Mouse (Mus musculus) adrenal gland, adult (tissue): Measurements from ENCODE around the gene Lmo2.

Experiments
- DNase-seq, 2 experiments: peaks; one replicate each; pipeline ENCODE4 v3.0.0; 2022 to 2023; ENCODE audit warnings: low spot score in 1 of 2; ENCODE audit not compliant: inconsistent age in 2 of 2

The Lmo2 gene

DNA sequence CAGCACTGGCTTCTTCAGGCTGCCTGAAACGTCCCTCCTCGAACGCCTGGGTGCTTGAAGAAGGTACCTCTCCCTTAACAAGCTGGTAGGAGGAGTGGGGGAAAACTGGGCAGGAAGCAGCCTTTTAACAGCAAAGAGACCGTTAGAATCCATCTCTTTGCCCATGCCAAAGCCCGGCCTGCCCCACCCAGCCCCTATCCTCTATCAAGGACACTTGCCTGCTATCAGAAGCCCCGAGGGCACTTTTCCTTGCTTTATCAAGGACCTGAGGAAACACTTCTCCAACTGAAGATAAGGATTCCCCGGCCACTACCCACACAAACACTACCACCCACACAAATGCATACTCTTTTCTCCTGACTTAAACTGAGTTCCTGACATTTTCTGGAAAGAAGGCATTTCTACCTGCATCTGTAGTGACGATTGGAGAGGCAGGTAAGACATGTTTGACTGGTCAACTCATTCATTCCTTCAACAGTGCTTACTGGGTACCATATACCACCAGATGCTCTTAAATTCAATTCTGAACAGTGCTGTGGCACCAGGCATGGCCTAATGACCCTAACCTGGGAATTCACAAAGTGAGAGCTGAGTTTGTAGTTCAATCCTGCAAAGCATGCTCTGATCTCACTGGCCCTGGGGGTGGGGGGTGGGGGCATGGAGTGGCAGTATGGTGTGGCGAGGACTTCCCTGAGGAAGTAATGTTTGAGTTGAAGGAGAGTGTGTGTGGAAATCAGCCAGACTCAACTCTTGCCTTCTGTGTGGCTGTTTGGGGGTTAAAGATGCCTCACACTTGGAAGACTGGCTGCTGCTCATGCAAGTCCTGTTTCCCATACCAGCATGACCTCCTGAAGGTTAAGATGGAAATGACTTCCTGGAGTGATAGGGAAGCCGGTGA is at the start of gene Lmo2:
TSS of gene Lmo2 (plus strand) at position 338 of the 898 bp plus-strand sequence.
- DNase-seq = no peak

DNA sequence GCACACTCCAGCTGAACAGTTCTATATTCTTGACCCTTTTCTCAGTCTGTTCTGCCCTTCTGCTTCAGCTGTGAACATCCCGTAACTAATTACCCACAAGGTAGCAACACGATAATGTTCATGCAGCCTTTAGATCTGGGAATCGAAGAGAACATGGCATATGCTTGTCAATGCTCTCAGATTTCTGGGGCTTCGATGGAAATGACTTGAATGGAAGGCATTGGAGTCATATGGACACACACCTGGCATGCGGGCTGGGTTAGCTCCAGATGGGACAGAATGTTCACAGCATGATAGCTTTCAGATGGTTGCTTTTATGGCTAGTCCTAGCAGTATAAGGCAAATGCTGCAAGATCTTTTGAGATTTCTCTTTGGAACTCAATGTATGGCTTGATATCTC is 47.2 kb upstream of the Lmo2 start:
- no peak for DNase-seq

DNA sequence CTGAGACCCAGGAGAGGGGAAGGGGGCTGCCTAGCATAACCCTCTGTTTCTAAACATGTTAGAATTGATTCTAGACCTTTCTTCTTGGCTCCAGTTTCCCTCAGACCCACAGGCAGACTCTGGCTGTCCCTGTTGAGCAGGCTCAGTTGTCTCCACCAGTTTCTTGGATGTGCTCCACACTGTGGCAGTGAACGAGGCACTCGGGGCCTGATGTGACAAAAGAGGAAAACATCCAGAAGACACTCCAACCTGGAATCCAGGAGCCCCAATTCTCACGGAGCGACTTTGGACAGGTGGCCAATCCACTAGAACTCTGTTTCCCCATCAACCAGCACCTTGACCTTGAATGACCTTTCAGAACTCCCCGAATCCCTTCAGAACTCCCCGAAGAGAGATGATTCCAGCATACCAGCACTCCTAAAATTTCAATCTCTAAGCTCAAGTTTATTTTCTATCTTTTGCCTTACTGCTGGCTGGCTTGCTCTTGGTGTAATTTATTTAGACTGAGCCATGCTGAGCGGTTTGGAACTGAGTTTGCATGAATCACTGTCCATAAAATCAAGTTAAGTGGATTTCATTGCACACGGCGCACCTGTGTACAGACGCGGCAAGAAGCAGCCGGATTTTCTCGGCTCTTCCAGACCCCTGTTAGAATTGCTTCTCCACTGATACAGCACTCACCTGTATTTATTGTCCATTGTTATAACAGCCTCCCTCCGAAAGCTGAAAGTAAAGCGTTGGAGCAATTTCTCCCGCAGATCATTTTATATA is 45.1 kb upstream of the Lmo2 start:
- no peak for DNase-seq

DNA sequence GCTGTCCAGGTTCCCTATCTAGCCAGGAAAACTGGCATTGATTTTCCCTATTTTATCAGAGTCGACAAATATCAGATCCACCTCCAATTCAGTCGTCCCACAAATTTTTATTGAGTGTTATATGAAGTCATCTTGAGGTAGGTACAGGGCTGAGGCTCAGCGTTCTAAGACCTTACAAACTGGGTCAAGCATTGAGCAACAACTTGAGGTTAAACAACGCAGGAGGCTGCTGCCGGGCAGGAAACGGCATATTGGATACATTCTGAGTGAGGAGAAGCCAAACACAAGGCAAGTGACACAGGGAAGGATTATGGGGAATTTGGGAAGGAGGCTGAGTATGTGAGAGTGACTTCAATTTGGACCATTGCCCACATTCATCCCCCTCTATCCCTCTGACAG is 44.5 kb upstream of the Lmo2 start:
- no peak for DNase-seq

DNA sequence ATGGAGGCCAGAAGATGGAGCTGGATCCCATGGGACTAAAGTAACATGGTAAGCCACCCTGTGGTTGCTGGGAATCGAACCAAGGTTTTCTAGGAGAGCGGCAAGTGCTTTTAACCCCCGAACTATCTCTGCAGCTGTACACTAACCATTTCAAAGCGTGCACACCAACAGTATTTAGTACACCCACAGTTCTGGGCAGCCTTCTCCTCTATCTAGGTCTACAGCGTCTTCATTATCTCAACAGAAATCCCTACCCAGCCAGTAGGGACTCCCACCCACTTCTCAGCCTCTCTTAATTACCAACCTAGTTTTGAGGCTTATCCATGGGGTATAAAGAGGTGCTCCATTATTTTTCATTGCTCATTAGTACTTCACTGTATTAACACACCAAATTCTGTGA is 41.7 kb upstream of the Lmo2 start:
- DNase-seq = no peak

DNA sequence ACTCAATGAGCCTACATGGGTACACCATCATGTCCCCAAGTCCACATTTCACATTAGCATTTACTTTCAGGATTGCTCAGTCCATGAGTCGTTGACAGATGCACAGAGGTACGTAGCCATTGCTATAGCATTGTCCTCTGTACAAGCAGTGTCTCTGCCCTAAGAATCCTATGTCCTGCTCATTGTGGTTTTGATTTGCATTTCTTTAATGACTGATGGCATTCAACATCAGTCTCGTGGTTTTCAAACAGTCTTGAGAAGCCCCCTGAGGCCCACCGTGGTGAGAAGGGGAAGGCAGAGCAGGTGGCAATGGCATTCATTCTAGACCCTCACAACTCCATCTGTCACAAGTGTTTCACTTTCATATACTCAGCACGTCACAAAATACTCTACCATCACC is 40.4 kb upstream of the Lmo2 start:
- no peak for DNase-seq

DNA sequence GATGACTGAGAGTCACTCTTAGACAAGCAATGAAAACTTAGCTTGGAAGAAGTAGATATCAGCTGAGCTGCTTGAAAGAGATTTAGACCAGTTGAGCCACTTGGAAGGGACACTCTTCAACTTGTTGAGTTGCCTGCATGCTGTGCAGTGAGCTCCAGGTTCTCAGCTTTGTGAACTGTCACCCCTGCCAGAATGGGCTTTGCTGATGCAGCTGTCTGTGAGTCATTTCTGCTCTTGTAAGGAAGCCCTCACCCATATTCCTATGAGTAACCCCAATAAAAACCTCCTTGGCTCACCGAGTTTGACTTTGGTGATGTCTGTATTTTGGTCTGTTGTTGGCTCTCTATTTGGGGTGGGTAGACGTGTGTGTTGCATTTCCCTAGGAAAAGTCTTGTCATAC is 39.4 kb upstream of the Lmo2 start:
- DNase-seq = no peak

DNA sequence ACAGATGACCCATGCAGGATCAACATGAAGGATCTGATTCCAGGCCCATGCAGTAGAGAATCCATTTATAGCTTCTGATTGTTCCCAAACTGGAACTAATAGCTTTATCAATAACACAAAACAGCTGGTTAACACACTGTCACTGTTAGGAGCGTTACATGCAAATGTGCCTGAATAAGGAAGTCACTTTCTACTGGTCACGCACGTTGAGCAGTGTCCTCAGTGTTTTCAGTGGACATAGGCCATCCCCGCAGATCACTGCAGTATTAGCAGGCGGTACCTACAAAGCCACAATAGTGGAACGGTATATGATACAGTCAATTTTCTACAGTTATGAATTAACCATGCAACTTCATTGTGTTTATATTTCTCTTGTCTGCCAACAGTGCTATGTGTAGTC is 38.3 kb upstream of the Lmo2 start:
- DNase-seq = no peak

DNA sequence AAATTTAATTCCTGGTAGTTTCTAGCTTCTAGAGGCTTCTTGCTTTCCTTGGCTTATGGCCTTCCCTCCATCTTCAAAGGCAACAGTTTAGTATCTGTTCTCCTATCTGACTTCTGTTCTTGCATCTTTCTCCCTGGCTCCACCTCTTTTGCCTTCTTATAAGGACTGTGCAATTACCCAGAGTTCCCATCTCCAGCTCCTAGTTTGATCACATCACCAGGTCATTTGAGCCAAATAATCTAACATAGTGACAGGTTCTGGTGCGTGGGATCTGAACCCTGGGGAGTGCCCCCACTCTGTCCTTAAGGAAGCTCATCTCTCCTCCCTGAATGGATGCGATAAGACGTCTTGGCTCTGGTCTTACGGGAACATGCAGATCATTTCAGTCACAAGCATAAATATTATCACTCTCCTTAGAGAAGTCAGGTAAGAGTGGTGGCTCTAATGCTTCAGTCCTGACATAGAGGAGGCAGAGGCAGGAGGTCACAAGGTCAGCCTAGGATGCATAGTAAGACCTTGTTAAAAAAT is 31.1 kb upstream of the Lmo2 start:
- no peak for DNase-seq

DNA sequence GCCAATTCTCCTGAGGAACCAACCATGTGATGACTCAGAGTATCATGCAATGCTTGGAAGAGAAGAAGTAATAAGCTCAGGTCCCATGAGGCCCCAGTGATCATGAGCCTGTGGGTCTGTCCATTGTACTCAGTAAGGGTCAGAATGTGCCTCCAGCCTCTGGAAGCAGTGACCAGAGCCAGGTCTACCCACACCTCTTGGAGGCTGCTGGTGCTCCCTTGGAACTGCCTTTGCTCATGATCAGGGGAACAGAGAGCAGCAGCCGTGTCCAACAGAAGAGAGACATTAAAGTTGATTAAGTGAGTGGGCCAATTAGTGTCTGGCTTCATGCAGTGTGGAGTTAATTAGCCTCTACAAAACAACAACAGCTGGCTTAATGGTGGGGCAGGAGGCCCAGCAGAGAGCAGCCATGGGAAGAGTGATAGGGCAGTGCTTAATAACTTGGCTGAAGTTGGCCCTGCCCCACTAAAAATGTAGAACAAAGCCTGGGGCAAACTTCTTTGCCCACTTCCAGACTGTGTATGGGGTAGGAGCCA is 30.1 kb upstream of the Lmo2 start:
- DNase-seq = no peak

DNA sequence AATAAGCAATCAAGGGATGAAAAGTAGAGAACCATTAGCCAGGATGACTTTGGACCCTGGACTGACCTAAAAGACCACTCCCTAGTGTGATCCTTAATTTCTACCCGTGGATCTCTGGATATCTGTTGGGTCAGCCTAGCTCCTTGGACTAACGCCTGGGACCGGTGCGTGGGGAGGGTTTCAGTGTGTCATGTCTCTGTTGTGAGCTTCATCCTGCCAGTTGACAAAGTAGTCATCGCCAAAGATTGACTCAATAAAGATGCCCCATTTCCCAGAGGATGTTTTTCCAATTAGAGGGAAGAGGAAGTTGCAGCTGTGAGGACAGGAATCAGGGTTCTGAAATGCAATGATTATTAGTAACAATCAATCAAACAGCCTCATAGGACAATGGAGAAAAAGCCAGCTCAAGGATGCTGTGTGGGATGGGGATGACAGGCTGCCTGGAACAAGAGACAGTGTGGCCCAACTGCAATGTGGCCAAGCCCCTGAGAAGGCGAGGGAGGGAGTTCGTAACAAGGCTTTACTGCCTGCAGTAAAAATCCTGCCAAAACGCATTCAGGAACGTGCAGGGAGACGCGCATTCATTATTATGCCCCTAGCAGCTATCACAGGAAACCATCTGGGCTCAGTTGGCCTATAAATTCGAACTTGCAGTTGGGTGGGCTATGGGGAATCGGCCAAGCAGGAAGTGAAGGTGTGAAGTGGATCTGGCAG is 27.3 kb upstream of the Lmo2 start:
- DNase-seq = peak in 1 of 2 experiments; percentile 37

DNA sequence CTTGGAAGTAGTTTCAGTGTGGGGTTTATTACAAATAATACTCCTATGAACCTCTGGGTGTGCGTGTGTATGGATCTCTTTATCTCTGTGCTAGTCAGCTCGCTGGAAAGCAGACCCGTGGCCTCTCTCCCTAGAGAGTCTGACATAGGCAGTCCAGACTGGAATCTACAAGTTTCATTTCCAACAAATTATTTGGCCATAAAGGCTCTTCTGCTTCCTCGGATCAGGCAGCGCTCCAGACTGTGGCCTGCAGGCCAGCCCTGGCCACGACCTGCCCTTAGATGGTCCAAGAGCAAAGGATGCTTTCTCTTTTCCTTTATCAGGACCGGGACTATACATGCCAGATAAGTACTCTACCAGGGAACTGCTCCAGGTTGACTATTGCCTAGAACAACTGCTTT is 26.3 kb upstream of the Lmo2 start:
- DNase-seq = no peak

DNA sequence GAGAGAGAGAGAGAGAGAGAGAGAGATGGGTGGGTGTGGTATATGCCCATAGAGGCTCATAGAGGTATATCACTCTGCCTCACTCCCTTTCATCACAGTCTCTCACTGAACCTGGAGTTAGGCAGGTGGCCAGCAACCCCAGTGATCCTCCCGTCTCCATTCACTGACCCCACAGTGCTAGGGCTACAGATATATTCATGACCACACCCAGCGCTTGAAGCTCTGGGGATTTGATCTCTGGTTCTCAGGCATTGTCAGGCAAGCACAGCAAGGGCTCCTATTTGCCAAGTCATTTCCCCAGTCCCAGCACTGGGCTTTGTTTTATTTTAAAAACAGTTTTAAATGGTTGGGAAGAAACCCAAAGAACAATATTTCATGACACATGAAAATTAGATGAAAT is 25.8 kb upstream of the Lmo2 start:
- DNase-seq = no peak

DNA sequence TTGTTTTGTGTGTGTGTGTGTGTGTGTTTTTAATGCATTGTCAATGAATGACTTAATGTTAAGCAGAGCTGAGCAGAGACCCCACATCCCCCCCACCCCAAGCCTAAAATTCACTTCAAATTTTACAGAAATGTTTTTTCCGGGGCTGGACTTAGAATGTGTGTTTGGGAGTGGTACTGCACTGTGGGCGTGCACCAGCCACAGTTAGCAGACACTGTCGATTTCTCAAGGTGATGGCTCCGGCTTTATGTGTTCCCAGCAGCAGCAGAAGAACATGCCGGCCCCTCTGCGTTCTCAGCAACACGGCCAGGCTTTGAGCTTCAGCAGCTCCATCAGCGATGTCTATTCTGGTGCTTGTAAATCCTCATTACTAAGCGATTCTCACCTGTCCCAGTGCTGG is 25.3 kb upstream of the Lmo2 start:
- DNase-seq = no peak

DNA sequence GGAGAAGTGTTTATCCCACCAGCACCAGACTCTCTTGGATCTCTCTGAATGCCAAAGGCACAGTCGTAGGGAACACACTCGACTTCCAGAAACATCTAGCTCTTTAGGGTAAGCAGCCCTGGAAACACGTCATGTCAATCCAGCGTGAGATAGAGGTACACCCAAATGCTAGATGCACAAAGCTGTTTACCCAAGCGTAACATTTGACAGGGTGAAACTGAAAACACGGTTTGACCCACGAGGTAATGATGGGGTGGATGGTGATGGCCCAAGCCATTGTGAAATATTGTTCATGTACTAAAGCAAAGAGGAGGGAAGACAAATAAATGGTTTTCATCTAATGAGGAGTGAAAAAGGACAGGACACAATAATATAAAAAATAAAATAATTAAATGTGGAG is 23.5 kb upstream of the Lmo2 start:
- DNase-seq = no peak

DNA sequence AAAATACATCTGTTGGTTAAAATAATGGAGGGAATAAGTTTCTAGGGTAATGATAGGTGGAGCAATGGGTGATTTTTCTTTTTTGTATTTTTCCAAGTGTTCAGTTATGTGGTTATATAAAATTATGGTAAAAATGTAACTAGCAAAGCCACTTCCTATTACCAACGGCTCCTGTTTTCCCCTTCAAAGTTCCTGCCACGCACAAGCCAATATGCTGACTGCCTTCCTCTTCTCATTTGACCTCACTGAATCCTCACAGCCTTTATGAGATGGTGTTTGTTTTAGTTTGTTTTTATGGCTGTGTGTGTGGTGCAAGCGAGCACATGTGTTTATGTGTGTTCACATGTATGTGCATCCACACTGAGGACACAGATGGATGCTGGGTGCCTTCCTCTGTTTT is 23.1 kb upstream of the Lmo2 start:
- DNase-seq = no peak

DNA sequence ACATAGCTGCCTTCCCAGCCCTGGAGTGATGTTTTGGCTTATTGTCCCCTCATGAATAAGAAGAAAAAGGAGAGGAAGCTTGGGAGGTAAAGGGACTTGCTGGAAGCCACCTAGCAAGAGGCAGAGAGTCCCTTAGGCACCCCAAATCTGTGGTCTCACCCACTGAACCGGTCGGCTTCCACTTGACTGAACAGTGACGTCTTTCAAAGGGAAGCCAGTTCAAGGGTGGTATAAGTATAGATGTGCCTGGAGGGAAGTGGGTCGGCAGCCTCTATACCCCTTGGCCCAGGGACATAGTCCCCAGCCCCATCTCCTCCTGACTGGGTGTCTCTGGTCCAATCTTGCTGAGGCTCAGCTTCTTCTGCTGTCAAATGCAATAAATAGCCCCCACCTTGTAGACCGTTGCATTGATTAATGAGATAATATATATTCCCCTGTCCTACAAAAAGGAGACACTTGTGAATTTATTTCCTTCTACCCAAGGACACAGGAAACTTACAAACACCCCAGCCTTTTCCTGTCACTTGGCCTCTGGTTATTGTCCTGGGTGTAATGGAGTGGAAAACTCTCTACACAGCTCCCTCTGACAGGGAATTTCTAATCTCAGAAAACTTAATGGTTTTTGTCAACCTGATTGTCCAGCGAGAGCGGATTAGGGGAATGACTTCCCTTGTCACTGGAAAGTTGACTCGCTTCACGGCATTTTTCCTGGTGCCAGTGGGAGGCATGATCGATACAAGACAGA is 21.9 kb upstream of the Lmo2 start:
- no peak for DNase-seq

DNA sequence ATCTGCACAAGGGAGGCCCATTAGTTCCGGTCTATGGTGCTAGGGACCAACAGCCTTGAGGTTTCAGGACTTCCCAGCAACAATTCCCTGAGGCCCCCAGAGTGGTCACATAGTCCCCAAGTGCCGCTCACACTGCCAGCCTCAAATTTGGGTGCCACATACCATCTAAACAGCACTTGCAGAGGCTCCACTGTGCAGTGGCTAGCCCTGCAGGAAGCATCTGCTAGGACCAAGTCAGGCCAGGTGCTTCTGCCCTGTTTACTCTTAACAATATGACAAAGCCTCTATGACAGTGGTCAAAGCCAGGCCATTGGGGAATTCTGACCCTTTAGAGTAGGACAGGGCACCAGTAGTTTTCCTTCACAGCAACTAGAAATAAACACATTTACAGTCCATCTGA is 21.1 kb upstream of the Lmo2 start:
- no peak for DNase-seq

DNA sequence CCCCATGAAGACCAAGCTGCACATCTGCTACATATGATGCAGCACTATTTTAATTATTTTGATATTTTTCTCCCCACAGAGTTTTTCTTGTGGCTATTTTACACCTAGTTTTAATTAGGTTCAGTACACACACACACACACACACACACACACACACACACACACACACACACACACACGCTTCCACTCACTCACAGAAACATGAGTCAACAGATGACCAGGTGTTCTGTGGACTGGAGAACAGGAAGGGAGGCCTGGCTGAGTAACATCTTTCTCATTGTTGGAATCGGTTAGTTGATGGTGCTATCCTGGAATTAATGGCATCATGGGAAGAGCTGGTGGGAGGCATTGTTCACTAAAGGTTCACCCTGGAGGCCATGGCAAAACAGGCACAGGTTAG is 20.1 kb upstream of the Lmo2 start:
- no peak for DNase-seq

DNA sequence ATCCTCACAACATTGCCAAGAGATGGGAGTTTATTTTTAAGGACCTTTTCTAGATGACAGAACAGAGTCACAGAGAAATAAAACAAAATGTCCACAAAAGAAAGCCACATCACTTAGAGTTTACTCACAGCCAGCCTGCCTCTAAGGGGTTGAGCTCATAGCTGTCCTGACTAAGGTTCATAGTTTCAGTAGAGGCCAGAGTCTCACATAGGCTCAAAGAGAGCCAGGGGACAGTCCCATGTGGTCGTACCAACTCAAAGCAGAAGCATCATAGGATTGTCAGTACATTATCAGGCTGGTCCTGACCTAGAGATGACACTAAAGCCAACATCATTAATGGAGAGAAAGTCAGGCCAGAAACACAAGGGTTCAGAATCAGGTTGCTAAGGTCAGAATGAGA is 19.2 kb upstream of the Lmo2 start:
- DNase-seq = no peak

DNA sequence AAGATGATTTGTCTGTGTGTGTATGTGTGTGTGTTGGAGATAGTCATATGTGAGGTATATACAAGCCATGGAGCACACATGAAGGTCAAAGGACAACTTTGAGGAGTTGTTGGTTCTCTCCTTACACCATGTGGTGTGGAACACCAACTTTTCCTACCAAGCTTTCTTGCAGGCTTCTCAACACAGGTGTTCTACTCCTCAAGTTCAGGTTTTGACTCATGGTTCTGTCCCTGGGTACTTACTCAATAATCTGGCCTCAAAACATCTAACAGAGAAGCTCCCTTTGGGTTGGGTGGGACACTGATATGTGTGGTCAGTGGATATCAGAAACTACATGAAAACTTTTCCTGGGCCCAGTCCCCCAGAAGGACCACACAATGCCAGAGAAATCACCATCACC is 18.8 kb upstream of the Lmo2 start:
- DNase-seq = no peak
